9 mouse cellular contexts compared by ENCODE assay signal in the genomic region with DNA sequence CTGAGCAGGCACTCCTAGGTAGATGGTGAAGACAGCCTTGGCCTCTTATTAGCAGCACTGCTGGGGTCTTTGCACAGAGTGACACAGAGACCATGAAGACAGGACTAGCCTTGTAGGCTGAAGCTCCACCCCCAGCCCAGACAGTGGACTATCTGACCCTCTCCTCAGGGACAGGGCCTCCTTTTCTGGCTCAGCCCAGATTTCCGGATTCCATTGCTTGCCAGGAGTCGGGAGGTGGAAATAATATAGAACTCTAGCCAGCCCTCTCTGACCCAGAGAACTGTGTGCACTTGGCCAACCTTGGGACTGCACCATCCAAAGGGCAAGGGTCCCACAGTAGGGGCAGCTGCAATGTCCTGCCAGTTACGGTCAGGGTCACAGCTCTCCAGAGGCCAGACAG. TPM values are rescaled to one million over a fixed set of nuclear protein-coding genes. Genes with fewer than 3 reads are reported as not detected.
DNase-seq lines count a peak whose midpoint lies in the region; ATAC-seq and TF ChIP-seq lines count a peak whose summit lies in the region.
"Had no signal": no experiment of that assay in that cellular context is flagged by ENCODE, and none has a peak within 500 bp of the region (broad histone marks: within the 10 kb centered on the region; RNA-seq: fewer than 3 reads in every experiment).

No protein-coding gene starts in this region.

- ATAC-seq in forebrain, embryonic 14.5 days: no peak
- peak; percentile 69 for ATAC-seq in liver, postnatal 0 days

- no peaks in the 10 kb centered on the region for H3K9me3 ChIP-seq in forebrain, embryonic 10.5 days
- no peaks in the 10 kb centered on the region for H3K9me3 ChIP-seq in forebrain, embryonic 14.5 days (replicated peaks; ENCODE audit: control insufficient read depth, low read length)
- H3K9me3 ChIP-seq in liver, postnatal 0 days (ENCODE audit: low read length): 0 out of 2 replicates have a peak, but pooled peaks cover 3% of the 10 kb centered on the region

- peak overlapping the region; percentile 48; the same call in 1 of the 2 replicates for H3K27ac ChIP-seq in forebrain, embryonic 10.5 days
- no peak overlapping the region for H3K27ac ChIP-seq in forebrain, embryonic 14.5 days (ENCODE audit: low read depth, low read length)
- peak overlapping the region; percentile 68 for H3K27ac ChIP-seq in liver, postnatal 0 days (ENCODE audit: low read depth)

- DNase-seq in forebrain, embryonic 10.5 days (ENCODE audit: extremely low spot score, low spot score): no peak
- DNase-seq in forebrain, embryonic 14.5 days (ENCODE audit: low spot score): no peak
- peak; percentile 86 for DNase-seq in adrenal gland, postnatal 14 days
- DNase-seq in heart, postnatal 25 days (ENCODE audit: low spot score): peak; percentile 70
- peak; percentile 35 for DNase-seq in liver, postnatal 0 days
- no peak for DNase-seq in embryo, embryonic 9.5 days (ENCODE audit: extremely low spot score)
- DNase-seq in layer of hippocampus, adult 11-12 months (ENCODE audit: low spot score): no peak
- DNase-seq in frontal cortex, postnatal 36 days (ENCODE audit: low spot score in 2 of 2): no peak

- H3K4me1 ChIP-seq in forebrain, embryonic 10.5 days: peaks cover 11% of the 10 kb centered on the region; the same call in 1 of the 2 replicates
- H3K4me1 ChIP-seq in forebrain, embryonic 14.5 days (ENCODE audit: control insufficient read depth, insufficient read depth, low read length): no peaks in the 10 kb centered on the region
- H3K4me1 ChIP-seq in liver, postnatal 0 days (ENCODE audit: insufficient read depth): peaks cover 23% of the 10 kb centered on the region

- no peak for TF ChIP-seq EP300 in liver, postnatal 0 days (IDR thresholded peaks at IDR 0.05; ENCODE audit: low read depth)

- H3K36me3 ChIP-seq in forebrain, embryonic 10.5 days (replicated peaks): no peaks in the 10 kb centered on the region
- H3K36me3 ChIP-seq in forebrain, embryonic 14.5 days (ENCODE audit: control insufficient read depth, insufficient read depth, low read length): no peaks in the 10 kb centered on the region
- H3K36me3 ChIP-seq in liver, postnatal 0 days (replicated peaks; ENCODE audit: insufficient read depth, low read length): no peaks in the 10 kb centered on the region

- 86% methylated on average over 3 of the region's 3 CpGs for WGBS in forebrain, embryonic 10.5 days
- 83% methylated on average over 3 of the region's 3 CpGs for WGBS in forebrain, embryonic 14.5 days
- 59% methylated on average over 3 of the region's 3 CpGs for WGBS in liver, postnatal 0 days (ENCODE audit: insufficient replicate concordance)

- H3K27me3 ChIP-seq in forebrain, embryonic 10.5 days (ENCODE audit: poor library complexity, severe bottlenecking): no peaks in the 10 kb centered on the region
- no peaks in the 10 kb centered on the region for H3K27me3 ChIP-seq in forebrain, embryonic 14.5 days (replicated peaks; ENCODE audit: control insufficient read depth, insufficient read depth, low read length)
- no peaks in the 10 kb centered on the region for H3K27me3 ChIP-seq in liver, postnatal 0 days (ENCODE audit: insufficient read depth, low read length)

- intact Hi-C loops in heart, postnatal 25 days (cut with DNase I): no loop called here

- no peak overlapping the region for H3K4me3 ChIP-seq in forebrain, embryonic 10.5 days
- no peak overlapping the region for H3K4me3 ChIP-seq in forebrain, embryonic 14.5 days (ENCODE audit: low read depth, low read length)
- H3K4me3 ChIP-seq in liver, postnatal 0 days (ENCODE audit: low read depth, low read length): no peak overlapping the region

- no peak overlapping the region for H3K9ac ChIP-seq in forebrain, embryonic 14.5 days (ENCODE audit: low read length)
- H3K9ac ChIP-seq in liver, postnatal 0 days (replicated peaks): no peak overlapping the region

- no peak for TF ChIP-seq CTCF in liver, postnatal 0 days (IDR thresholded peaks at IDR 0.05; ENCODE audit: low read depth)

- no peak overlapping the region for H3K4me2 ChIP-seq in forebrain, embryonic 14.5 days (ENCODE audit: low read length)
- H3K4me2 ChIP-seq in liver, postnatal 0 days (ENCODE audit: low read depth, low read length): no peak overlapping the region

RNA-seq across cellular contexts. Expression of a gene that starts 10.4 kb away (rescaled TPM):
- polyA plus RNA-seq in forebrain, embryonic 10.5 days (2016; fragmentation: Nextera tagmentation; extraction: Ambion mirVana): 225 and 250 TPM in 2 replicates
- polyA plus RNA-seq in forebrain, embryonic 14.5 days (2014; fragmentation: Nextera tagmentation; extraction: Ambion mirVana): 343 and 345 TPM in 2 replicates
- total RNA-seq in adrenal gland, postnatal 14 days (2021): 536 and 561 TPM in 2 replicates
- 100 to 1,000 TPM; 424 to 455 TPM for total RNA-seq in heart, postnatal 25 days (2021)
- 213 and 231 TPM in 2 replicates for polyA plus RNA-seq in liver, postnatal 0 days (2015; fragmentation: Nextera tagmentation; extraction: Ambion mirVana)

RNA-seq across cellular contexts. Expression of a gene that starts 27.0 kb away (rescaled TPM):
- polyA plus RNA-seq in forebrain, embryonic 10.5 days (2016; fragmentation: Nextera tagmentation; extraction: Ambion mirVana): 131 and 132 TPM in 2 replicates
- 97.5 and 106 TPM in 2 replicates for polyA plus RNA-seq in forebrain, embryonic 14.5 days (2014; fragmentation: Nextera tagmentation; extraction: Ambion mirVana)
- total RNA-seq in adrenal gland, postnatal 14 days (2021): 32.2 and 33.3 TPM in 2 replicates
- total RNA-seq in heart, postnatal 25 days (2021): 10 to 100 TPM; 13.8 to 19.6 TPM
- 24.1 and 25.2 TPM in 2 replicates for polyA plus RNA-seq in liver, postnatal 0 days (2015; fragmentation: Nextera tagmentation; extraction: Ambion mirVana)

RNA-seq across cellular contexts. Expression of a gene that starts 37.2 kb away (rescaled TPM):
- 6.0 and 6.8 TPM in 2 replicates for polyA plus RNA-seq in forebrain, embryonic 10.5 days (2016; fragmentation: Nextera tagmentation; extraction: Ambion mirVana)
- 0.61 and 1.2 TPM in 2 replicates for polyA plus RNA-seq in forebrain, embryonic 14.5 days (2014; fragmentation: Nextera tagmentation; extraction: Ambion mirVana)
- 2.0 and 8.6 TPM in 2 replicates for total RNA-seq in adrenal gland, postnatal 14 days (2021)
- total RNA-seq in heart, postnatal 25 days (2021): 1 to 10 TPM in 1 of 2 experiments, under 1 TPM in 1; 0.34 to 1.5 TPM
- 31.0 and 37.5 TPM in 2 replicates for polyA plus RNA-seq in liver, postnatal 0 days (2015; fragmentation: Nextera tagmentation; extraction: Ambion mirVana)

RNA-seq across cellular contexts. Expression of a gene that starts 52.4 kb away (rescaled TPM):
- 0.36 and 0.90 TPM in 2 replicates for polyA plus RNA-seq in forebrain, embryonic 10.5 days (2016; fragmentation: Nextera tagmentation; extraction: Ambion mirVana)
- 1.4 and 2.0 TPM in 2 replicates for polyA plus RNA-seq in forebrain, embryonic 14.5 days (2014; fragmentation: Nextera tagmentation; extraction: Ambion mirVana)
- 0.59 and 0.68 TPM in 2 replicates for total RNA-seq in adrenal gland, postnatal 14 days (2021)
- total RNA-seq in heart, postnatal 25 days (2021): not detected
- 0.13 and 0.42 TPM in 2 replicates for polyA plus RNA-seq in liver, postnatal 0 days (2015; fragmentation: Nextera tagmentation; extraction: Ambion mirVana)
- total RNA-seq: neutrophil, adult 5-6 weeks had no signal

Comparison
In these comparisons a context has a peak if more than half of its experiments do, and no peak if none do; other contexts are left out.
1. DNase-seq: peak in adrenal gland, postnatal 14 days (single experiment), heart, postnatal 25 days (single experiment) and liver, postnatal 0 days (single experiment); none in forebrain, embryonic 10.5 days (single experiment), forebrain, embryonic 14.5 days (single experiment), embryo, embryonic 9.5 days (single experiment), layer of hippocampus, adult 11-12 months (single experiment) and frontal cortex, postnatal 36 days (0 of 2).